Mouse (Mus musculus): ENCODE measurements at regions not wholly inside any gene's neighbourhood (a gene's known extent, or its start where the extent isn't known, plus 50 kb on each side); places are given as distances from the start of the nearest gene placed in this dataset.

- no peak for DNase-seq
- intact Hi-C loops (cut with DNase I), result no loop called here
Observed at GRCm38 (mm10) chr14:47795062-47795461, 146.8 kb downstream of the Ktn1 start.

- intact Hi-C loops (cut with DNase I), result no loop called here
Observed at GRCm38 (mm10) chr14:47798203-47798602, 150.0 kb downstream of the Ktn1 start.

GRCm38 (mm10) chr14:47799564-47799963 is 151.3 kb downstream of the Ktn1 start:
- intact Hi-C loops (cut with DNase I), result no loop called here
- DNase-seq, result no peak

More at GRCm38 (mm10) chr14:47798203-47798602, 150.0 kb downstream of the Ktn1 start:
- DNase-seq, result no peak

- no peak for DNase-seq
- intact Hi-C loops (cut with DNase I), result no loop called here
Observed at GRCm38 (mm10) chr14:47805202-47805601, 157.0 kb downstream of the Ktn1 start.

GRCm38 (mm10) chr14:47805771-47806535 is 157.7 kb downstream of the Ktn1 start:
- DNase-seq, result no peak
- intact Hi-C loops (cut with DNase I), result no loop called here

GRCm38 (mm10) chr14:47808097-47808910 is 160.1 kb downstream of the Ktn1 start:
- no peak for DNase-seq
- intact Hi-C loops (cut with DNase I), result no loop called here

- DNase-seq, result no peak
- intact Hi-C loops (cut with DNase I), result no loop called here
Observed at GRCm38 (mm10) chr14:47818224-47818623, 170.0 kb downstream of the Ktn1 start.

- intact Hi-C loops (cut with DNase I), result no loop called here
- DNase-seq, result no peak
Observed at GRCm38 (mm10) chr14:47818641-47819040, 170.4 kb downstream of the Ktn1 start.

GRCm38 (mm10) chr14:47820571-47821143 is 172.4 kb downstream of the Ktn1 start:
- intact Hi-C loops (cut with DNase I), result no loop called here
- DNase-seq, result no peak

GRCm38 (mm10) chr14:47823182-47823581 is 174.9 kb downstream of the Ktn1 start:
- intact Hi-C loops (cut with DNase I), result no loop called here
- DNase-seq, result no peak

GRCm38 (mm10) chr14:47823696-47824095 is 175.4 kb downstream of the Ktn1 start:
- no peak for DNase-seq
- intact Hi-C loops (cut with DNase I), result no loop called here

- no peak for DNase-seq
- intact Hi-C loops (cut with DNase I), result no loop called here
Observed at GRCm38 (mm10) chr14:47825446-47825956, 177.3 kb downstream of the Ktn1 start.

GRCm38 (mm10) chr14:47826545-47826944 is 178.3 kb downstream of the Ktn1 start:
- intact Hi-C loops (cut with DNase I), result no loop called here
- no peak for DNase-seq

GRCm38 (mm10) chr14:47827623-47828022 is 179.4 kb downstream of the Ktn1 start:
- intact Hi-C loops (cut with DNase I), result no loop called here
- DNase-seq, result no peak

GRCm38 (mm10) chr14:47833696-47834095 is 185.4 kb downstream of the Ktn1 start:
- intact Hi-C loops (cut with DNase I), result no loop called here
- DNase-seq, result no peak

- no peak for DNase-seq
- intact Hi-C loops (cut with DNase I), result no loop called here
Observed at GRCm38 (mm10) chr14:47835408-47835807, 187.2 kb downstream of the Ktn1 start.

GRCm38 (mm10) chr14:47839493-47840215 is 191.4 kb downstream of the Ktn1 start:
- intact Hi-C loops (cut with DNase I), result no loop called here
- no peak for DNase-seq

GRCm38 (mm10) chr14:47844366-47844765 is 196.1 kb downstream of the Ktn1 start:
- DNase-seq, result no peak
- intact Hi-C loops (cut with DNase I), result no loop called here

GRCm38 (mm10) chr14:47848861-47849260 is 200.6 kb downstream of the Ktn1 start:
- intact Hi-C loops (cut with DNase I), result no loop called here
- DNase-seq, result no peak

- DNase-seq, result no peak
- intact Hi-C loops (cut with DNase I), result no loop called here
Observed at GRCm38 (mm10) chr14:47856280-47856765, 208.1 kb downstream of the Ktn1 start.

Measured in heart, postnatal 36 days (tissue).